Mouse (Mus musculus): ENCODE data around the gene Olfr1226.
"Not testable (repeated sequence)": the region's sequence is repeated elsewhere in the genome, so short reads cannot be mapped to it uniquely, and the experiment has no call there.

Gene Olfr1226

GRCm38 (mm10) chr2:89199948-89200347 lies at the start of gene Olfr1226:
Gene Olfr1226, minus strand, starts transcription at chr2:89200048.
- DNase-seq = no peak

- no peak for DNase-seq
Observed at GRCm38 (mm10) chr2:89196325-89196982, 3.4 kb downstream of the Olfr1226 start.

GRCm38 (mm10) chr2:89174569-89174968 lies 25.3 kb downstream of the Olfr1226 start, which contains the start of gene Olfr1225:
Gene Olfr1225, minus strand, starts transcription at chr2:89174669.
- no peak for DNase-seq

GRCm38 (mm10) chr2:89164711-89165110 lies 35.1 kb downstream of the Olfr1226 start:
- DNase-seq = not testable (repeated sequence)

GRCm38 (mm10) chr2:89163991-89164390 lies 35.9 kb downstream of the Olfr1226 start, which contains the start of gene Olfr1224-ps1:
Gene Olfr1224-ps1, minus strand, starts transcription at chr2:89164091.
- not testable (repeated sequence) for DNase-seq

GRCm38 (mm10) chr2:89151460-89151859 lies 48.4 kb downstream of the Olfr1226 start, which contains the start of gene Olfr1223:
Gene Olfr1223, minus strand, starts transcription at chr2:89151560.
- DNase-seq = no peak
